Mouse (Mus musculus): ENCODE results near the gene Tsc2. TPM values are rescaled to one million over a fixed set of nuclear protein-coding genes. Genes with fewer than 3 reads are reported as not detected.

The Tsc2 gene
- polyA plus RNA-seq, 1 experiment from 2014 or later = 69.2 TPM

- WGBS = 0% methylated on average over 62 of the region's 72 CpGs
- peak within 1 kb of the TSS; percentile 81 for H3K4me3 ChIP-seq (ENCODE audit: low read depth, low read length)
- H3K27me3 ChIP-seq (ENCODE audit: control insufficient read depth, insufficient read depth, low read length) = peaks cover 11% of the 10 kb centered on the region; the same call in 1 of the 2 replicates
- H3K9me3 ChIP-seq (ENCODE audit: control insufficient read depth, low read length) = no peaks in the 10 kb centered on the region
- H3K27ac ChIP-seq (ENCODE audit: low read depth, low read length) = peak within 1 kb of the TSS; percentile 99
- peaks cover 21% of the 10 kb centered on the region for H3K4me1 ChIP-seq (ENCODE audit: control insufficient read depth, insufficient read depth, low read length)
- peak; percentile 100 for DNase-seq (ENCODE audit: low spot score)
- H3K4me2 ChIP-seq (ENCODE audit: low read depth) = peak within 1 kb of the TSS; percentile 90
- peak within 1 kb of the TSS; percentile 92 for H3K9ac ChIP-seq (ENCODE audit: low read length)
- peak; percentile 97 for ATAC-seq (ENCODE audit: insufficient read depth, low FRiP score, low TSS enrichment)
- no peaks in the 10 kb centered on the region for H3K36me3 ChIP-seq (ENCODE audit: control insufficient read depth, insufficient read depth, low read length)
Measured at GRCm38 (mm10) chr17:24549618-24550415, 82.6 kb downstream of the Tsc2 start, which contains the start of gene Pkd1. Pkd1 (plus strand) TSS chr17:24549834.

GRCm38 (mm10) chr17:24548921-24549617 lies 83.4 kb downstream of the Tsc2 start:
- H3K27ac ChIP-seq (ENCODE audit: low read depth, low read length) = no peak overlapping the region
- no peak overlapping the region for H3K9ac ChIP-seq (ENCODE audit: low read length)

GRCm38 (mm10) chr17:24548435-24548834 lies 84.0 kb downstream of the Tsc2 start:
- Histone ChIP-seq H3K27ac (ENCODE audit: low read depth, low read length) (no peak overlapping the region), H3K9me3 (ENCODE audit: control insufficient read depth, low read length) (no peaks in the 10 kb centered on the region), H3K27me3 (ENCODE audit: control insufficient read depth, insufficient read depth, low read length) (peaks cover 11% of the 10 kb centered on the region; the same call in 1 of the 2 replicates), H3K4me3 (ENCODE audit: low read depth, low read length) (no peak overlapping the region), H3K4me1 (ENCODE audit: control insufficient read depth, insufficient read depth, low read length) (peaks cover 21% of the 10 kb centered on the region), H3K4me2 (ENCODE audit: low read depth) (peak overlapping the region; percentile 90), H3K9ac (ENCODE audit: low read length) (no peak overlapping the region), H3K36me3 (ENCODE audit: control insufficient read depth, insufficient read depth, low read length) (no peaks in the 10 kb centered on the region)
- WGBS = 46% methylated on average over 9 of the region's 9 CpGs
- no peak for DNase-seq (ENCODE audit: low spot score)
- no peak for ATAC-seq (ENCODE audit: insufficient read depth, low FRiP score, low TSS enrichment)

More at GRCm38 (mm10) chr17:24548921-24549617, 83.4 kb downstream of the Tsc2 start:
- ATAC-seq (ENCODE audit: insufficient read depth, low FRiP score, low TSS enrichment) = peak; percentile 26; the same call in 1 of the 2 replicates
- Histone ChIP-seq H3K4me2 (ENCODE audit: low read depth) (peak overlapping the region; percentile 90), H3K36me3 (ENCODE audit: control insufficient read depth, insufficient read depth, low read length) (no peaks in the 10 kb centered on the region), H3K4me3 (ENCODE audit: low read depth, low read length) (peak overlapping the region; percentile 81), H3K27me3 (ENCODE audit: control insufficient read depth, insufficient read depth, low read length) (peaks cover 11% of the 10 kb centered on the region; the same call in 1 of the 2 replicates), H3K9me3 (ENCODE audit: control insufficient read depth, low read length) (no peaks in the 10 kb centered on the region), H3K4me1 (ENCODE audit: control insufficient read depth, insufficient read depth, low read length) (peaks cover 21% of the 10 kb centered on the region)
- WGBS = 6% methylated on average over 23 of the region's 23 CpGs
- DNase-seq (ENCODE audit: low spot score) = peak; percentile 38

- no peak for DNase-seq (ENCODE audit: low spot score)
- Histone ChIP-seq H3K27ac (ENCODE audit: low read depth, low read length) (no peak overlapping the region), H3K4me2 (ENCODE audit: low read depth) (no peak overlapping the region), H3K9ac (ENCODE audit: low read length) (no peak overlapping the region), H3K36me3 (ENCODE audit: control insufficient read depth, insufficient read depth, low read length) (no peaks in the 10 kb centered on the region), H3K27me3 (ENCODE audit: control insufficient read depth, insufficient read depth, low read length) (peaks cover 11% of the 10 kb centered on the region; the same call in 1 of the 2 replicates), H3K4me3 (ENCODE audit: low read depth, low read length) (no peak overlapping the region), H3K4me1 (ENCODE audit: control insufficient read depth, insufficient read depth, low read length) (peaks cover 14% of the 10 kb centered on the region), H3K9me3 (ENCODE audit: control insufficient read depth, low read length) (no peaks in the 10 kb centered on the region)
- ATAC-seq (ENCODE audit: insufficient read depth, low FRiP score, low TSS enrichment) = no peak
- WGBS = 76% methylated on average over 3 of the region's 3 CpGs
Measured at GRCm38 (mm10) chr17:24546234-24546633, 86.2 kb downstream of the Tsc2 start.

Small RNA genes within 50 kb of the gene (microRNA-seq; reads per million reads assigned to microRNA genes)
- gene Gm24589 = not detected

Other genes with a start within 250 kb of the Tsc2 start
- 370 and 385 TPM in 2 replicates for gene Rnps1, start 218.1 kb downstream of the Tsc2 start, polyA plus RNA-seq (2014; fragmentation: Nextera tagmentation; extraction: Ambion mirVana)
- gene Eci1, start 206.0 kb downstream of the Tsc2 start, polyA plus RNA-seq (2014; fragmentation: Nextera tagmentation; extraction: Ambion mirVana) = 54.1 and 61.5 TPM in 2 replicates
- gene Dnase1l2, start 189.5 kb downstream of the Tsc2 start, polyA plus RNA-seq (2014; fragmentation: Nextera tagmentation; extraction: Ambion mirVana) = 2.1 and 2.3 TPM in 2 replicates
- 17.0 and 21.2 TPM in 2 replicates for gene E4f1, start 162.3 kb downstream of the Tsc2 start, polyA plus RNA-seq (2014; fragmentation: Nextera tagmentation; extraction: Ambion mirVana)
- gene Pgp, start 162.2 kb downstream of the Tsc2 start, polyA plus RNA-seq (2014; fragmentation: Nextera tagmentation; extraction: Ambion mirVana) = 65.0 and 65.2 TPM in 2 replicates
- gene Bricd5, start 158.7 kb downstream of the Tsc2 start, polyA plus RNA-seq (2014; fragmentation: Nextera tagmentation; extraction: Ambion mirVana) = 0.33 and 0.51 TPM in 2 replicates
- 26.2 and 29.7 TPM in 2 replicates for gene Mlst8, start 153.6 kb downstream of the Tsc2 start, polyA plus RNA-seq (2014; fragmentation: Nextera tagmentation; extraction: Ambion mirVana)
- 7.4 and 8.4 TPM in 2 replicates for gene Caskin1, start 144.0 kb downstream of the Tsc2 start, polyA plus RNA-seq (2014; fragmentation: Nextera tagmentation; extraction: Ambion mirVana)
- gene Traf7, start 104.7 kb downstream of the Tsc2 start, polyA plus RNA-seq (2014; fragmentation: Nextera tagmentation; extraction: Ambion mirVana) = 81.2 and 88.1 TPM in 2 replicates
- 1.2 and 1.7 TPM in 2 replicates for gene Rab26, start 98.4 kb downstream of the Tsc2 start, polyA plus RNA-seq (2014; fragmentation: Nextera tagmentation; extraction: Ambion mirVana)
- gene Pkd1, start 82.8 kb downstream of the Tsc2 start, polyA plus RNA-seq (2014; fragmentation: Nextera tagmentation; extraction: Ambion mirVana) = 20.6 and 29.0 TPM in 2 replicates
- gene Nthl1, start 50 bp upstream of the Tsc2 start, polyA plus RNA-seq (2014; fragmentation: Nextera tagmentation; extraction: Ambion mirVana) = 13.8 and 15.7 TPM in 2 replicates
- 36.7 and 38.8 TPM in 2 replicates for gene Slc9a3r2, start 17.7 kb upstream of the Tsc2 start, polyA plus RNA-seq (2014; fragmentation: Nextera tagmentation; extraction: Ambion mirVana)
- not detected in 2 replicates for gene Npw, start 25.8 kb upstream of the Tsc2 start, polyA plus RNA-seq (2014; fragmentation: Nextera tagmentation; extraction: Ambion mirVana)
- gene Zfp598, start 37.1 kb upstream of the Tsc2 start, polyA plus RNA-seq (2014; fragmentation: Nextera tagmentation; extraction: Ambion mirVana) = 31.8 and 35.7 TPM in 2 replicates
- 14.6 and 18.1 TPM in 2 replicates for gene Syngr3, start 57.3 kb upstream of the Tsc2 start, polyA plus RNA-seq (2014; fragmentation: Nextera tagmentation; extraction: Ambion mirVana)
- 50.8 and 53.0 TPM in 2 replicates for gene Gfer, start 63.5 kb upstream of the Tsc2 start, polyA plus RNA-seq (2014; fragmentation: Nextera tagmentation; extraction: Ambion mirVana)
- 1.5 and 1.8 TPM in 2 replicates for gene Noxo1, start 63.6 kb upstream of the Tsc2 start, polyA plus RNA-seq (2014; fragmentation: Nextera tagmentation; extraction: Ambion mirVana)
- 110 and 131 TPM in 2 replicates for gene Tbl3, start 75.0 kb upstream of the Tsc2 start, polyA plus RNA-seq (2014; fragmentation: Nextera tagmentation; extraction: Ambion mirVana)
- 0.57 TPM in 1 of 2 replicates, not detected in the other for gene Rnf151, start 85.4 kb upstream of the Tsc2 start, polyA plus RNA-seq (2014; fragmentation: Nextera tagmentation; extraction: Ambion mirVana)
- gene Rps2, start 85.5 kb upstream of the Tsc2 start, polyA plus RNA-seq (2014; fragmentation: Nextera tagmentation; extraction: Ambion mirVana) = 1,370 and 1,378 TPM in 2 replicates
- 213 and 214 TPM in 2 replicates for gene Ndufb10, start 91.8 kb upstream of the Tsc2 start, polyA plus RNA-seq (2014; fragmentation: Nextera tagmentation; extraction: Ambion mirVana)
- gene Rpl3l, start 95.2 kb upstream of the Tsc2 start, polyA plus RNA-seq (2014; fragmentation: Nextera tagmentation; extraction: Ambion mirVana) = not detected in 2 replicates
- gene Msrb1, start 104.0 kb upstream of the Tsc2 start, polyA plus RNA-seq (2014; fragmentation: Nextera tagmentation; extraction: Ambion mirVana) = 25.5 and 27.2 TPM in 2 replicates
- 0.38 and 0.81 TPM in 2 replicates for gene Hs3st6, start 120.4 kb upstream of the Tsc2 start, polyA plus RNA-seq (2014; fragmentation: Nextera tagmentation; extraction: Ambion mirVana)
- gene Meiob, start 171.7 kb upstream of the Tsc2 start, polyA plus RNA-seq (2014; fragmentation: Nextera tagmentation; extraction: Ambion mirVana) = not detected in 2 replicates
- 32.9 and 34.5 TPM in 2 replicates for gene Hagh, start 207.5 kb upstream of the Tsc2 start, polyA plus RNA-seq (2014; fragmentation: Nextera tagmentation; extraction: Ambion mirVana)
- 16.2 and 19.0 TPM in 2 replicates for gene Fahd1, start 217.7 kb upstream of the Tsc2 start, polyA plus RNA-seq (2014; fragmentation: Nextera tagmentation; extraction: Ambion mirVana)
- gene Igfals, start 233.4 kb upstream of the Tsc2 start, polyA plus RNA-seq (2014; fragmentation: Nextera tagmentation; extraction: Ambion mirVana) = 0.24 TPM in 1 of 2 replicates, not detected in the other

Data from neural tube, embryonic 11.5 days (tissue).